Mouse (Mus musculus): ENCODE measurements around the gene Bod1.

DNA sequence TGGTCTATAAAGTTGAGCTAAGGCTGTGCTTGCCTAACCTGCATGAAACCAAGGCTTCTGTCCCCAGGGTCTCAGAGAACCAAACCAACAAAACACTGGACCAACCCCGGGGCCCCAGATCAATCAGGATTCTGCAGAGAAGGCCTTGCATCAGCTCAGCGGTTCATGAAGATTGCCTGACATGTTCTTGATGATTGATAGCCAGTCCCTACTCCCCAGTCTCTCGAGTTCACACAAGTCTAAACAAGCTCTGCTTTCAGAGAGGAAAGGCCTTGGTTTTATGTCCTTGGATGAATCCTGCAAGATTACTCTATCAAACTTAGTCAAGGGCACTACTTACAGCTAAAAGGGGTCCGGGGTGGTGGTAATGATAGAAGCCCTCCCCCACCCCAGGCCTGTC, 55.0 kb downstream of the Bod1 start:
- TF ChIP-seq CTCF (IDR thresholded peaks at IDR 0.05; ENCODE audit: borderline replicate concordance, insufficient read depth, low read depth, low read length) (no peak), POLR2A (IDR thresholded peaks at IDR 0.05; ENCODE audit: borderline replicate concordance, insufficient read depth, low read length) (no peak)
